Mouse (Mus musculus): ENCODE data around the gene Plekhj1. TPM values are rescaled to one million over a fixed set of nuclear protein-coding genes. Genes with fewer than 3 reads are reported as not detected.
"Not testable (repeated sequence)": the region's sequence is repeated elsewhere in the genome, so short reads cannot be mapped to it uniquely, and the experiment has no call there.

Plekhj1 gene
- total RNA-seq, 2 experiments from 2014 or later, result 33.0 to 99.1 TPM

DNA sequence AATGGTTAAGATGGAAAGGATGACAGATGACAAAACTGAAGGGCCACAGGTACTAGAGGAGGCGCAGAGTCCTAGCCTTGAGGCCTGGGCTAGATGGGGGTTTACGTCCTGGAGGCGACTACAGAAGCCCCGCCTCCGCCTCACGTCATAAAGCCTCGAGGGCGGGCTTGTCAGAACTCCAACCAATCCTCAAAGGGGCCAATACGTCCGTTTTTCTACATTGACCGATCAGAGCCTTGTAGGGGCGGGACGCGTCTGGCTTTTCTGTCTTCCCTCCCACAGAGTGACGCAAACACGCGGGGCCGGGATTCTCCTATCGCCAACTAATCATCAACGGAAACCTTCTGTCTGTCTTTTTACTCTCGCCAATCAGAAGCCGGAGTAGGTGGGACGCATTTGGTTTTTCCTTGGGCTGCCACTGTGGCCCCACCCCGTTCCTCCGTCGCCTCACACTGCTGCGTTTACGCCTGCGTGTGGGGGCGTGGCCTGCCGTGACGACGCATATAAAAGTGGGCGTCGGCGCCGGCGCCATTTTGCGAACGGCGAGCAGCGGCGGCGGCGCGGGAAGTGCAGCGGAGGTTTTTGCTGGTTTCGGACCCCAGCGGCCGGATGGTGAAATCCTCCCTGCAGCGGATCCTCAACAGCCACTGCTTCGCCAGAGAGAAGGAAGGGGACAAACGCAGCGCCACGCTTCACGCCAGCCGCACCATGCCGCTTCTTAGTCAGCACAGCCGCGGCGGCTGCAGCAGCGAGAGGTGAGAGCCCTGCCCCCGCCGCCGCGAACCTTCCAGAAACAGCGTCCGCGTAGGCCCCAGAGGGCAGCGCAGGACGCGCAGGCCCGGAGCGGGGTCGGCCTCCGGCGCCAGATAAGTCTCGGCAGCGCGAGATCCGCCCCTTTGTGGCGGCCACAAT is 28.0 kb upstream of the Plekhj1 start, which contains the start of gene Oaz1:
Gene Oaz1, plus strand, starts transcription at position 506 of the 912 bp plus-strand sequence.
- ATAC-seq (replicated peaks; ENCODE audit: poor library complexity, severe bottlenecking), result peak; percentile 79

DNA sequence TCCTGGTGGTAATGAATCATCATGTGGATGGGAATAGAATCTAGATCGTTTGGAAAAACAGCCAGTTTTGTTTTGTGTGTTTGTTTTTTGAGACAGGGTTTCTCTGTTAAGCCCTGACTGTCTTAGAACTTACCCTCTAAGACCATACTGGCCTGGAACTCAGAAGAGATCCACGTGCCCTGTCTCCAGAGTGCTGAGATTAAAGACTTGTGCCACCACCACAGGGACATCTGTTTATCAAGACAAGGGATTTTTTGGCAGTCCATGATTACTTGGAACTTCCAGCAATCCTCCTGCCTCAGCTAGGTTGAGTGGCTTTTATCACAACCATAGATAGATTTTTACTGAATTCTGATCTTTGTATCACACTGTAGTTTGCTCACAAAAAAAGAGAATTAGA is 26.4 kb upstream of the Plekhj1 start:
- no peak for ATAC-seq (replicated peaks; ENCODE audit: poor library complexity, severe bottlenecking)

DNA sequence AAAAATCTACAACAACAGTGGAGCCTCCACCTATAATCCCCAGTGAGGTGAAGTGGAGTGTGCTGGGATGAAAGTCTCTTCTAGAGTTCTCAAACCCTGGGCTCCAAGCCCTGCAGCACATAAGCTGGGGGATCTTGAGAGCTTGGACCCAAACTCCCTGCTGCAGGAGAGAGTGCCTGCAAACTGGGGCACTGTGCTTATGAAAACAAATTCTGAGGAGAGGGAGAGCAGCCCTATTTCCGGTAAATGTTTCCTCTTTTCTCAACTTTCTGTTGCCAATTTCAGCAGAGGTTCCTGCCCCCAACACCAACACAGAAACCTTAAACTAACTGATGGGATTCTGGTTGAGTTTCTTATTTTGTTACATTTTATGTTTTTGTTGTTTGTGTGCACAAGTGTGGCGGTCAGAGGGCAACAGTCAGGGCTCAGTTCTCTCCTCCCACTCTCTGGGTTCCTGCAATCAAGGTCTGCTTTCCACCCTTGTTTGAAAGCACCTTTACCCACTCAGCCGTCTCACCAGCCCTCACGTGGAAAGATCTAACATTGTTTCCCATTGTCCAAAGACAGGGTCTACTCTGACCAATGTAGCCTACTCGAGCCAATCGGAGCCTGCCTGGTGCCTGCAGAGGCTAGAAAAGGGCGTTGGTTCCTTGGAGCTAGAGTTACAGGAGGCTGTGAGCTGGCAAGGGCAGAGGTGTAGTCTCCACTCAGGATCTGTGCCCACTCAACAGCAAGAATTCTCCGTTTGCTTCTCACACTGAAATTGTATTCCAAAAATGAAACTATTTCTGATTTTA is 25.6 kb upstream of the Plekhj1 start:
- ATAC-seq (replicated peaks; ENCODE audit: poor library complexity, severe bottlenecking), result 0 out of 2 replicates have a peak, but pooled peaks have one; percentile 1

DNA sequence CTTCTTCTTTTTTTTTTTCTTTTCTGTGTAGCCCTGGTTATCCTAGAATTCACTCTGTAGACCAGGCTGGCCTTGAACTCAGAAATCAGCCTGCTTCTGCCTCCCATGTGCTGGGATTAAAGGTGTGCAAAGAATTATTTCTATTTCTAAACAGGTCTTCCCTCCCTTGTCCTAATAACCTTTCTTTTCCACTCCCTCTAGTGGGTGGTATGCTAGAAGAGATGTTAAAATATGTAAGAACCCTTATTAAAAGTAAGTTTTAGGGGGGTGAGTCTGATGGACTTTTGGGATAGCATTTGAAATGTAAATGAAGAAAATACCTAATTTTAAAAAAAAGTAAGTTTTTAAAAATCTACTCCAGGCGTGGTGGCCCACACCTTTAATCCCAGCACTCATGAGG is 24.9 kb upstream of the Plekhj1 start:
- ATAC-seq (replicated peaks; ENCODE audit: poor library complexity, severe bottlenecking), result no peak

DNA sequence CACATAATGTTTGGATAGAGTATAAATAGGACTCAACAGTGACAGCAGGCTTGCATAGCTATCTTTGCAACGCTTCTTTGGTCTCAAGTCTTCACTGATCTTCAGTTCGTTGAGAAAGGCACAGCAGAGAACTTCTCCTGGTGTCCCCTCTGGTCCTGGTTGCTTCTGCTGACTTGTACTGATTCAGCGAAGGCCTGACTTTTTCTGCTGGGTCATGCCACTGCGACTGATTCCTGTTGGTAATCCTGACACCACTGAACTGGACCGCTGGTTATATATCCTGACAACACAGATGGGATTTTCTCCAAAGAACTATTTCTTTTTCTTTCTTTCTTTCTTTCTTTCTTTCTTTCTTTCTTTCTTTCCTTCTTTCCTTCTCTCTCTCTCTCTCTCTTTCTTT is 24.1 kb upstream of the Plekhj1 start:
- no peak for ATAC-seq (replicated peaks; ENCODE audit: poor library complexity, severe bottlenecking)

DNA sequence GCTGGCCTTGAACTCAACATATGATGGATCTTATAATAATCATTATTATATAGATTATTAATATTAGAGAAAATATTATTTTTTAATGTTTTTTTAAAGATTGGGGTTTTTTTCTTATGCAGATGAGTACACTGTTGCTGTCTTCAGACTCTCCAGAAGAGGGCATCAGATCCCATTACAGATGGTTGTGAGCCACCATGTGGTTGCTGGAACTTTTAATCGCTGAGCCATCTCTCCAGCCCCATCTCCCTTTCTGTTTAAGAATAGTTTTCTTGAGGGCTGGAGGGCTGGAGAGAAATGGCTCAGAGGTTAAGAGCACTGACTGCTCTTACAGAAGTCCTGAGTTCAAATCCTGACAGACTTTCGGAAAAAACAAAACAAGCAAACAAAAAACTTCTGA is 23.6 kb upstream of the Plekhj1 start:
- no peak for ATAC-seq (replicated peaks; ENCODE audit: poor library complexity, severe bottlenecking)

DNA sequence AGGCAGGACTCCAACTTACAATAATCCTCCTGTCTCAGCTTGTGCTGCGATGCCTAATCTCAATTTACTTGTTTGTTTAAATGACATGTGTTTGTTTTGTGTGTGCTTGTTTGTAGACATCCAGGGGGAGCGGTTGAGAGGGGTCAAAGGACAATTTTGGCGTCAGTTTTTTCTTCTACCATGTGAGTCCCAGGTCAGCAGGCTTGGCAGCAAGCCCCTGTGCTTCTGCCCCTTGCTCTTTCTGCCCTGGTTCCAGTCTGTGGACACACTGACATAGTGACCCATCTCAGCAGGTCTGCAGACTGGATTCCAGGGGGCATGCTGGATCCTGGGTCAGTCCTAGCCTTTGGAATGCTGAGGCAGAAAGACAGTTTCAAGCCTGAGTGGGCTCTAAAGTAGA is 21.0 kb upstream of the Plekhj1 start:
- ATAC-seq (replicated peaks; ENCODE audit: poor library complexity, severe bottlenecking), result no peak

DNA sequence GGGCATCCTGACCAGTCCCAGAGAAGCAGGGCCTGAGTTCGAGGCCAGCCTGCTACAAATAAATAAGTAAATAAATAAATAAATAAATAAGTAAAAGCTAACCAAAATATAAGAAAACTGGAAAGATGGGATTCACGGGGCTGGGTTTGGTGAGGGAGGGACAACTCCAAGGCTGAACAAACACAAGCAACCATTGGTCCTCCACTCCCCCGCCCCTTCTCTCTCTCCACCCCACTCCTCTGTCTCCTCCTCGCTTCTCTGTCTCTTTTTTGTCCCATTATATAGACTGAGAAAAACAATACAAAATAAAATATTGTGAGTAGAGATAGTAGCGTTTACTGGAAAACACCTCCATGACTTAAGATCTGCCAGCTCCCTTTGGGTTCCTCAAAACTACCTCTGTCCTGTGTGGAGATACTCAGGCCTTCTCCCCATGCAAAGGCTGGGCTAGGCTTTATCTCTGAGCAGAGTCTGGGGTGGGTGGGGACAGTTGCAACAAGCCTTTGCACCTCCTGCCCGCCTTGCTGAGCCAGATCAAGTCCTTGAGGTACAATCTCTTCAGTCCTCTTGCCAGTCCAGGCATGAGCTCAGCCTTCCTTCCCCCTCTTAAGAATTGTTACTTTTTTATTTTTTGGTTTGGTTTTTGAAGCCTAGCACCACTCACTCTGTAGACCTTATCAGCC is 20.3 kb upstream of the Plekhj1 start:
- no peak for ATAC-seq (replicated peaks; ENCODE audit: poor library complexity, severe bottlenecking)

DNA sequence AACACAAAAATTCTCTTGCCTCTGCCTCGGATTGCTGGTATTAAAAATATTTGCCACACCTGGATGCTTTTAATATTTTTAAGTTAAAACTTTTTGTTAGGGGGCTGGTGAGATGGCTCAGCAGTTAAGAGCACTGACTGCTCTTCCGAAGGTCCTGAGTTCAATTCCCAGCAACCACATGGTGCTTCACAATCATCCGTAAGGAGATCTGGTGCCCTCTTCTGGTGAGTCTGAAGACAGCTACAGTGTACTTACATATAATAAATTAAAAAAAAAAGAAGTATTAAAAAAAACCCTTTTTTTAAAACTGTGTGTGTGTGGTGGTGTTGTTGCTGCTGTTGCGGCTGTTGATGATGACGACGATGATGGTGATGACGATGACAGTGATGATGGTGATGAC is 19.5 kb upstream of the Plekhj1 start:
- ATAC-seq (replicated peaks; ENCODE audit: poor library complexity, severe bottlenecking), result not testable (repeated sequence)

DNA sequence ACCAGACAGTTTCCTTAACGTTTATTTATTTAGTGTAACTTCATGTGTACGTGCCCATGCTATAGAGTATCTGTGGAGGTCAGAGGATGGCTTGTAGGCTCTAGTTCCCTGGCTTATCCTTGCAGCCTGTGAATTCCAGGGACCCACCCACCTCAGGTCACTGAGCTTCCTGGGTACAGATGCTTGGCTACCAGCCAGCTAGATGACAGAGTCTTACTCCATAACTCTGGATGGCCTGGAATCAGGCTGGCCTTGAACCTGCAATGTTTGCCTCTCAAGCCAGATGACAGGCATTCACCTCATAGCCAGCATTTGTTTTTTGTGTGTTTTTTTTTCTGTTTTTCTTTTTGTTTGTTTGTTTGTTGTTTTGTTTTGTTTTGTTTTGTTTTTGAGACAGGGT is 18.7 kb upstream of the Plekhj1 start:
- ATAC-seq (replicated peaks; ENCODE audit: poor library complexity, severe bottlenecking), result no peak

DNA sequence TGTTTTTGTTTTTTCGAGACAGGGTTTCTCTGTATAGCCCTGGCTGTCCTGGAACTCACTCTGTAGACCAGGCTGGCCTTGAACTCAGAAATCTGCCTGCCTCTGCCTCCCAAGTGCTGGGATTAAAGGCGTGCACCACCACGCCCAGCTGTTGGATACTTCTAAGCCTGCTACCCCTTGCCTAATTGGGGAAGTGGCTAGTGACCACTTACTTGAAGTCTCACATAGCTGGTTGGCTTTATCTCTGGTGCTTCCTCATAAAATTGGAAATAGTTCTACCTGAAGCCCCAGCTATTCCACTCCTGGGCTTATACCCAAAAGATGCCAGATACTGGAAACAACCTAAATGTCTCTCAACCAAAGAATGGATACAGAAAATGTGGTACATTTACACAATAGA is 17.9 kb upstream of the Plekhj1 start:
- peak; percentile 82 for ATAC-seq (replicated peaks; ENCODE audit: poor library complexity, severe bottlenecking)

DNA sequence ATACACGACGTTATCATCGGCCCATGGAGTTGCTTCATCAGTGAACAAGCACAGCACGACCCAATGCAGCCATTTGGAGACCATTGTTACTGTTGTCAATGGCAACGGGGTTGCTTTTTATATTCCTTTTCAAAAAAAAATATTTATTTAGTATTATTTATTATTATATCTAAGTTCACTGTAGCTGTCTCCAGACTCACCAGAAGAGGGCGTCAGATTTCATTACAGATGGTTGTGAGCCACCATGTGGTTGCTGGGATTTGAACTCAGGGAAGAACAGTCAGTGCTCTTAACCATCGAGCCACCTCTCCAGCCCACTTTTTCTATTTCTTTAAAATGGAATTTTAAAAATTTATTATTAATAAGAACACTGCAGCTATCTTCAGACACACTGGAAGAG is 16.4 kb upstream of the Plekhj1 start:
- ATAC-seq (replicated peaks; ENCODE audit: poor library complexity, severe bottlenecking), result no peak

DNA sequence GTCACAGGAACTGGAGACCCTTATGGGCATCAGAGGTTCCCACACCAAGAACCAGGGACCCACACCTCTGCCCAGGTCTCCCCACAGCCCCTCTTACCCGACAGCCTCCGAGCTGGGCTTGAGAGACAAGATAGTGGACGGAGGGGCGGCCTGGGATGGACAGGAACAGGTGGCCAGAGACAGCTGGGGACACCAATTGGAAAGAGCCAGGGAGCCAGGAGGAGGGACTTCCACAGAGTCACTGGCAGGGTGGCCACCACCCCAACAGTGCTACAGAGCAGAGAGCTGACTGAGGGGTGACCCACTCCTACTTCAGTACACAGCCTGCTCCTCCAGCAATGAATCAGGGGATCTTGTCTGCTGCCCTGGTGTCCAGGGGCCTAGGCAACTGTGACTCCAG is 14.9 kb upstream of the Plekhj1 start, which contains the start of gene Jsrp1:
Gene Jsrp1, minus strand, starts transcription at position 133 of the 400 bp plus-strand sequence.
- no peak for ATAC-seq (replicated peaks; ENCODE audit: poor library complexity, severe bottlenecking)

DNA sequence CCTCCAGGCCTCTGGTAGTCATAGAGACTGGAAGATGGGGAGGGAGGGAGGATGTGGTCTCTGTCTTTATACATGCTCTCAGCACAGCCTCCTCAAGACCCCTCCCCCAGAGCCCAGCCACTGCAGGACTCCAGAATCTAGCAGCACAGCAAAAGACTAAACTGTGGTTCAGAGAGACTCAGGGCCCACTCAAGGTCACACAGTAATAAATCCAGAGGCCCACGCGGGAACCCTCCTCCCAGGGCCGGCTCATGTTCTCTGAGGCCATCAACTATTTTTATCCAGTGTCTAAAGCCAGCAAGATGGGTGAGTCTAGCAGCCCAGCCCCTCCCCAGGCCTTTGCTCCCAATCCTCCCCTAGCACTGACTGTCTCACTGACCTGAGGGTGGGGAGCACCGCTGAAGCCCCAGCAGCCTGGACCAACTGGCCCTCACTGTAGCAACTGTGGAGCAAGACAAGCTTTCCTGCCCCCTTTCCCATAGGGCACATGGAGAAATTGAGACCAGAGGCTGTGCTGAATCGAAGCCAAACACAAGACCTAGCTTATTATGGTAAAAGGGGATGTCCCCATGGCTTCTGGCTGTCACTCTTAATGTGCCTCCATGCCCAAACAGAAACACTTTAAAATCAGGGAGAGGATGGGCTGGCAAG is 14.1 kb upstream of the Plekhj1 start:
- no peak for ATAC-seq (replicated peaks; ENCODE audit: poor library complexity, severe bottlenecking)

DNA sequence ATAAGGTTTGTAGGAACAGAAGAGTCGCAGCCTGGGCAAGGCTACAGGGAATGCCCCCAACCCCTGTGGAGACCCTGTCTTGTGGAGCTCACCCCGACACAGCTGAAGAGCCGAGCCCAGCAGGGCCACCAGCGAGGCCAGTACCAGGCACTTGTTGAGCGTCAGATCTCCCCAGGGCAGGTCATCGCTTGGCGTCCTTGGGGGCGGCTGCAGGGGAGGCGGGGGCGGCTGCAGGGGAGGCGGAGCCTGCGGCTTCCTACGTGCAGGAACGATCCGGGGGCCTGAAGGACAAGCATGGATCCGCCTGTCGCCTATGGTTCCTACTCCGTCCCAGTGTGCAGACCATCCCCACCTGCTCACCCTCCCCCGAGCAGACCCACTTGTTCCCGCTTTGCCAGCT is 11.7 kb upstream of the Plekhj1 start:
- no peak for ATAC-seq (replicated peaks; ENCODE audit: poor library complexity, severe bottlenecking)

DNA sequence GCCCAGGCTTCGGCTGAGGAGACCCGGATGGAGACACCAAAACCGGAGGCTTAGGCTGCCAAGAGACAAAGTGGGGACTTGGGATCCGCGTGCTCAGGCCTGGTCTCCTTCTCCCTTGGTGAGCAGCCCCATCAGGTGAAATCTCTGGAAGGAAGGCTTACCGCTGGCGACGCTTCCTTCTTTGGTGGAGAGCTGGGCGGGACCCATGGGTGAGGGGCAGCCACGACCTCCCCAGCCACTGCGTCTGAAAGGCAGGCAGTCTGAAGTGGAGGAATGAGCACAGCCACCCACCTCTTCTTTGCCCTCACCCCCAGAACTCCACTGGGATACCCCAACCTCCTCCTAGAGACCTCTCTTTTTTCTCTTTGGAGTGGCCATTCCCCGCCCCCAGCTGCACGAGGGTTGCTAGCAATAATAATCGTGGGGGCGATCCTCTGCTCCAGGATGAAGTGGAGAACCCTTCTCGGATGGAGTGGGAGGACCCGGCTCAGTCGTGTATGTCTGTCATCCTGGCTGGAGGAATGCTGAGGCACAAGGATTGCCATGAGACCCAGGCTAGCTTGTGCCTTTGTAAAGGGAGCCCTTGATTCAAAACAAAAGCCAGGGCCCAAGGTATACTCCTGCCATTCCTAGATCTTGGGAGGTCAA is 10.7 kb upstream of the Plekhj1 start:
- no peak for ATAC-seq (replicated peaks; ENCODE audit: poor library complexity, severe bottlenecking)

DNA sequence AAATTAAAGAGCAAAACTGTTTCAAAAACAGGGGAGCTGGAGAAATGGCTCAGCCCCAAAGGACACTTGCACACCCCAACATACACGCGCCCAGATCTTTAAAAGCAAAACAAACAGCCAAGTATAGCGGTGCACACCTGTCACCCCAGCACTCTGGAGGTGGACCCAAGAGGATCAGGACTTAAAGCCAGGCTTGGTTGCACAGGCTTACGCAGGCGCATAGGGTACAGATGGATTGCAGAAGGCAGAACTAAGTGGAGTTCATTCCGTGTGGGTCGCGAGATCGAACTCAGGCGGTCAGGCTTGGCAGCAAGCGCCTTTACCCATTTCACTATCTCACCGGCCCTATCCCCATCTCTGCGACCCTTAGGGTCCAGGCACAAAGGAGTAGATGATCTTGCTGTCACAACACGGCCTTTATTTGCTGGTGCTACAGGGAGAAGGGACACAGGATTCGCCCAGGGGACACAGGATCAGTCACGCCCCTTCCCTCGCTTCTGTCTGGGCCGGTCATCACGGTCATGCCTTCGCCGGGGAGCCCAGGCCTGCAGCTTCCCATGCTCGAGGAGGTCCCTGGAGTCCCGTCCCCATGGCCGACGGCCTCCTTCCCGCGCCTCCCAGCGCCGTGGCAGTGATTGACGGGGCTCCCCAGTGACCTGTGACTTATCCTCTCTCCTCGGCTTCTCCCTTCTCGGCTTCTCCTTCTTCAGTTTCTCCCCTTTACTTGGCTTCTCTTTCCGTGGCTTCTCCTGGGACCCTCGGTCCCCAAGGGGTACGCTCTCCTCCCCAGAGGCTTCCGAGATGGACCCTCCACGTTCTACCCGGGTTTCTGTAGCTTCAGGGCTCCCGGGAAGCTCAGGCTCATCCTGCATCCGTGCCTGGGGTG is 9.9 kb upstream of the Plekhj1 start:
- ATAC-seq (replicated peaks; ENCODE audit: poor library complexity, severe bottlenecking), result no peak

DNA sequence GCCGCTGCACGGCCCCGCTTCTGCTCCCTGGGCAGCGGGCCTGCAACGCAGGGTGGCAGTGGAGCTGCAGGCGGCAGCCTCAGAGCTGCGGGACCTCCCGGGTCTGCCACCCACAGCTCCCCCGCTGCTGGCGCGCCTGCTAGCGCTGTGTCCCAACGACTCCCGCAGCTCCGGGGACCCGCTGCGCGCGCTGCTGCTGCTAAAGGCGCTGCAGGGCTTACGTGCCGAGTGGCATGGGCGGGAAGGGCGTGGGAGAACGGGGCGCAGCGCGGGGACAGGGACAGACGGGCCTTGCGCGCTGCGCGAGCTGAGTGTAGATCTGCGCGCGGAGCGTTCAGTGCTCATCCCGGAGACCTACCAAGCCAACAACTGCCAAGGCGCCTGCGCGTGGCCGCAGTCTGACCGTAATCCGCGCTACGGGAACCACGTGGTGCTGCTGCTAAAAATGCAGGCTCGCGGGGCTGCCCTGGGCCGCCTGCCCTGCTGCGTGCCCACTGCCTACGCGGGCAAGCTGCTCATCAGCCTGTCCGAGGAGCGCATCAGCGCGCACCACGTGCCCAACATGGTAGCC is 8.7 kb upstream of the Plekhj1 start:
- ATAC-seq (replicated peaks; ENCODE audit: poor library complexity, severe bottlenecking), result peak; percentile 52

All from granulocyte monocyte progenitor cell, adult 5-6 weeks (primary cell).